Mouse (Mus musculus): ENCODE measurements around the gene Arhgef28. TPM values are rescaled to one million over a fixed set of nuclear protein-coding genes. Genes with fewer than 3 reads are reported as not detected.
"Not testable (repeated sequence)": the region's sequence is repeated elsewhere in the genome, so short reads cannot be mapped to it uniquely, and the experiment has no call there.

Gene Arhgef28
- polyA plus RNA-seq, 1 experiment from 2014 or later: 17.0 TPM

DNA sequence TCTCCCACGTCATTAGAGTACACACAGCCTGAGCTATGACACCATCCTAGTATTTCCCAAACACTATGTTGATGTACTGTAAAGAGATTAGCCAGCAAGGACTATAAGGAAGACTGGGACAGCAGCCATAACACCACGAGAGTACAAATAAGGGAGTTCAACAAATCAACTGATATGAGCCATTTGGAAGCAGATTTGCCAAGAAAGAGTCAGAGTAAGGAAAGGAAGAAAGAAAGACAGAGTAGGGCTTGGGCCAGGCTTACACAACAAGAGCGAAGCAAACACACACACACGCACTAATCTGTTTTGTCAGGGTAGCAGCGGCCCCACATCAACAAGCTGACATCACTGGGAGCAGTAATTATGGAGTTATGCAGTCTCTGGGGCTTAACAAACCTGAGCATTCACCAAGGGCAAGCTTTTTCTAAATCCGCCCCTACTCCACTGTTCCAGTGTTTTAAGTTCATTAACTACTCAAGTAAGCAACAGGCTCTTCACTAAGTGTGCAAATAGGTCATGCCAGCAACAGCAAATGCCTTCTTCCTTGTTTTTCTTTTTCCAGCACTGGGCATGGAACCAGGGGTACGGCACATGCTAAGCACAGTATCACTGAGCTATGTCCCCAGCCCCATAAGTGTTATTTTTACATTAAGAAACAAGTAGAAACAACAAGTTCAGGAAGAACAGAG lies 88.5 kb downstream of the Arhgef28 start:
- no peak overlapping the region for H3K4me3 ChIP-seq (ENCODE audit: low read depth, low read length)
- no peak overlapping the region for H3K9ac ChIP-seq (ENCODE audit: low read length)
- H3K36me3 ChIP-seq (ENCODE audit: control insufficient read depth, insufficient read depth, low read length): no peaks in the 10 kb centered on the region
- H3K4me1 ChIP-seq (ENCODE audit: control insufficient read depth, insufficient read depth, low read length): no peaks in the 10 kb centered on the region
- H3K9me3 ChIP-seq (ENCODE audit: control insufficient read depth, low read length): no peaks in the 10 kb centered on the region
- DNase-seq (ENCODE audit: low spot score) (no peak), ATAC-seq (ENCODE audit: insufficient number of reproducible peaks, low FRiP score, low TSS enrichment, low read depth) (no peak)
- WGBS: 84% methylated on average over 7 of the region's 7 CpGs
- H3K27ac ChIP-seq (replicated peaks; ENCODE audit: low read depth, low read length): no peak overlapping the region
- no peak overlapping the region for H3K4me2 ChIP-seq (ENCODE audit: low read depth, severe bottlenecking)
- no peaks in the 10 kb centered on the region for H3K27me3 ChIP-seq (ENCODE audit: control insufficient read depth, insufficient read depth, low read length)

- 68% methylated on average over 6 of the region's 6 CpGs for WGBS
- H3K4me1 ChIP-seq (ENCODE audit: control insufficient read depth, insufficient read depth, low read length): no peaks in the 10 kb centered on the region
- DNase-seq (ENCODE audit: low spot score) (no peak), ATAC-seq (ENCODE audit: insufficient number of reproducible peaks, low FRiP score, low TSS enrichment, low read depth) (no peak)
- no peaks in the 10 kb centered on the region for H3K9me3 ChIP-seq (ENCODE audit: control insufficient read depth, low read length)
- no peak overlapping the region for H3K27ac ChIP-seq (replicated peaks; ENCODE audit: low read depth, low read length)
- no peak overlapping the region for H3K4me3 ChIP-seq (ENCODE audit: low read depth, low read length)
- no peaks in the 10 kb centered on the region for H3K27me3 ChIP-seq (ENCODE audit: control insufficient read depth, insufficient read depth, low read length)
- H3K36me3 ChIP-seq (ENCODE audit: control insufficient read depth, insufficient read depth, low read length): no peaks in the 10 kb centered on the region
- no peak overlapping the region for H3K4me2 ChIP-seq (ENCODE audit: low read depth, severe bottlenecking)
- no peak overlapping the region for H3K9ac ChIP-seq (ENCODE audit: low read length)
Measured at GRCm38 (mm10) chr13:98115650-98116049, 90.6 kb downstream of the Arhgef28 start.

- DNase-seq (ENCODE audit: low spot score): no peak
- Histone ChIP-seq H3K9me3 (ENCODE audit: control insufficient read depth, low read length) (no peaks in the 10 kb centered on the region), H3K4me1 (ENCODE audit: control insufficient read depth, insufficient read depth, low read length) (no peaks in the 10 kb centered on the region), H3K9ac (ENCODE audit: low read length) (no peak overlapping the region), H3K36me3 (ENCODE audit: control insufficient read depth, insufficient read depth, low read length) (no peaks in the 10 kb centered on the region), H3K4me2 (ENCODE audit: low read depth, severe bottlenecking) (no peak overlapping the region), H3K27me3 (ENCODE audit: control insufficient read depth, insufficient read depth, low read length) (no peaks in the 10 kb centered on the region), H3K4me3 (ENCODE audit: low read depth, low read length) (no peak overlapping the region), H3K27ac (replicated peaks; ENCODE audit: low read depth, low read length) (no peak overlapping the region)
- no peak for ATAC-seq (ENCODE audit: insufficient number of reproducible peaks, low FRiP score, low TSS enrichment, low read depth)
- WGBS: 75% methylated on average over 4 of the region's 4 CpGs
Measured at GRCm38 (mm10) chr13:98115051-98115450, 91.2 kb downstream of the Arhgef28 start.

GRCm38 (mm10) chr13:98112812-98113503 lies 93.3 kb downstream of the Arhgef28 start:
- H3K27ac ChIP-seq (replicated peaks; ENCODE audit: low read depth, low read length): no peak overlapping the region
- H3K4me3 ChIP-seq (ENCODE audit: low read depth, low read length): no peak overlapping the region
- H3K9ac ChIP-seq (ENCODE audit: low read length): no peak overlapping the region
- 50% methylated on average over 7 of the region's 7 CpGs for WGBS
- H3K9me3 ChIP-seq (ENCODE audit: control insufficient read depth, low read length): no peaks in the 10 kb centered on the region
- H3K4me2 ChIP-seq (ENCODE audit: low read depth, severe bottlenecking): no peak overlapping the region
- DNase-seq (ENCODE audit: low spot score): no peak
- ATAC-seq (ENCODE audit: insufficient number of reproducible peaks, low FRiP score, low TSS enrichment, low read depth): no peak
- no peaks in the 10 kb centered on the region for H3K27me3 ChIP-seq (ENCODE audit: control insufficient read depth, insufficient read depth, low read length)
- no peaks in the 10 kb centered on the region for H3K36me3 ChIP-seq (ENCODE audit: control insufficient read depth, insufficient read depth, low read length)
- H3K4me1 ChIP-seq (ENCODE audit: control insufficient read depth, insufficient read depth, low read length): no peaks in the 10 kb centered on the region

DNA sequence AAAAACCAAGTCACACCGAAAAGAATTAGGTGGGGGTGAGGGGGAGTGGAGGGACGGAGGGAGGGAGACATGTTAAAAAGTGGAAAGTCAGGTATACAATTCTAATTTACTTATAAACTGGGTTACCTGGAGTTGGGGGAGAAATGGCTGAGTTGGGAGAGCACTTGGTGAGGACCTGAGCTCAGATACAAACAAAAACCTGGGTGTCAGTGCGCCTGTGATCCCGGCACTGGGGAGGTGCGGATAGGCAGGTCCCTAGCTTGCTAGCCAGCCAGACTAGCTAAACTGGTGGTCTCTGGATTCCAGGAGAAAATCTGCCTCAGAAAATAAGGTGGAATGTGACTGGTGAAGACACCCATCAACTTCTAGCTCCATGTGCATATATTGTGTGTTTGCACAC lies 94.7 kb downstream of the Arhgef28 start:
- Histone ChIP-seq H3K9me3 (ENCODE audit: control insufficient read depth, low read length) (no peaks in the 10 kb centered on the region), H3K4me3 (ENCODE audit: low read depth, low read length) (no peak overlapping the region), H3K4me2 (ENCODE audit: low read depth, severe bottlenecking) (no peak overlapping the region), H3K9ac (ENCODE audit: low read length) (no peak overlapping the region), H3K27me3 (ENCODE audit: control insufficient read depth, insufficient read depth, low read length) (no peaks in the 10 kb centered on the region), H3K4me1 (ENCODE audit: control insufficient read depth, insufficient read depth, low read length) (no peaks in the 10 kb centered on the region), H3K27ac (replicated peaks; ENCODE audit: low read depth, low read length) (no peak overlapping the region), H3K36me3 (ENCODE audit: control insufficient read depth, insufficient read depth, low read length) (no peaks in the 10 kb centered on the region)
- WGBS: 86% methylated on average over 5 of the region's 5 CpGs
- no peak for ATAC-seq (ENCODE audit: insufficient number of reproducible peaks, low FRiP score, low TSS enrichment, low read depth)
- no peak for DNase-seq (ENCODE audit: low spot score)

DNA sequence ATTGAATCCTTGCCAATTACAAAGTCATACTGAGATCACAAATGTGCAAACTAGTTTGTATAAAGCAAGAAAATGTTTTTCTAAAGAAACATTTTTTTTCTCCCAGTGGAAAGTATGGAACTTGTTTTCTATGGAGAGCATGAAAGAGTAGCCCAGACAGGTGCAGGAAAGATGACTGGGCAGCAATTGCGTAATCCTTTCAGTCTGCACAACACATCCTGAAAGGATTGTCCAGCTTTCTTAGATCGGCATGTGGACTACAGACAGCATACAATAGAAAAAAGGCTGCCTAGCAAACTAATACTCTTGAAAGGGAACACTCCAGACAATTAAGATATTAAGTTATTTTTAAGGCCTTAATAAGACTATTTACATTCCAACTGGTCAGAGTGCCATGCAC lies 95.2 kb downstream of the Arhgef28 start:
- DNase-seq (ENCODE audit: low spot score) (no peak), ATAC-seq (ENCODE audit: insufficient number of reproducible peaks, low FRiP score, low TSS enrichment, low read depth) (no peak)
- no peak overlapping the region for H3K27ac ChIP-seq (replicated peaks; ENCODE audit: low read depth, low read length)
- no peaks in the 10 kb centered on the region for H3K9me3 ChIP-seq (ENCODE audit: control insufficient read depth, low read length)
- 96% methylated on average over 2 of the region's 2 CpGs for WGBS
- H3K4me2 ChIP-seq (ENCODE audit: low read depth, severe bottlenecking): no peak overlapping the region
- H3K36me3 ChIP-seq (ENCODE audit: control insufficient read depth, insufficient read depth, low read length): no peaks in the 10 kb centered on the region
- no peak overlapping the region for H3K4me3 ChIP-seq (ENCODE audit: low read depth, low read length)
- no peaks in the 10 kb centered on the region for H3K27me3 ChIP-seq (ENCODE audit: control insufficient read depth, insufficient read depth, low read length)
- no peak overlapping the region for H3K9ac ChIP-seq (ENCODE audit: low read length)
- H3K4me1 ChIP-seq (ENCODE audit: control insufficient read depth, insufficient read depth, low read length): no peaks in the 10 kb centered on the region

DNA sequence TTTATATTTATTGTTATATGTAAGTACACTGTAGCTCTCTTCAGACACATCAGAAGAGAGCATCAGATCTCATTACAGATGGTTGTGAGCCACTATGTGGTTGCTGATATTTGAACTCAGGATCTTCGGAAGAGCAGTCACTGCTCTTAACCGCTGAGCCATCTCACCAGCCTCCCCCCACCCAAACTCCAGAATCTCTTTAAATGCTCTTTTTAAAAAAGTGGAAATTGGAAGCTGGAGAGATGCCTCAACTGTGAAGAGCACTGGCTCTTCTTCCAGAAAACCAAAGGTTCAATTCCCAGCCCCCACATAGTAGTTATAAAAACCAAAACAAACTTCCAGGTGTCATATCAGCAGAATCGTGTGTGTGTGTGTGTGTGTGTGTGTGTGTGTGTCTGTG lies 97.8 kb downstream of the Arhgef28 start:
- WGBS: 87% methylated on average over 3 of the region's 3 CpGs
- not testable (repeated sequence) for ATAC-seq (ENCODE audit: insufficient number of reproducible peaks, low FRiP score, low TSS enrichment, low read depth); H3K4me2 ChIP-seq (ENCODE audit: low read depth, severe bottlenecking); DNase-seq (ENCODE audit: low spot score); H3K9me3 ChIP-seq (ENCODE audit: control insufficient read depth, low read length); H3K4me3 ChIP-seq (ENCODE audit: low read depth, low read length); H3K4me1 ChIP-seq (ENCODE audit: control insufficient read depth, insufficient read depth, low read length); H3K27ac ChIP-seq (replicated peaks; ENCODE audit: low read depth, low read length); H3K27me3 ChIP-seq (ENCODE audit: control insufficient read depth, insufficient read depth, low read length); H3K9ac ChIP-seq (ENCODE audit: low read length); H3K36me3 ChIP-seq (ENCODE audit: control insufficient read depth, insufficient read depth, low read length)

DNA sequence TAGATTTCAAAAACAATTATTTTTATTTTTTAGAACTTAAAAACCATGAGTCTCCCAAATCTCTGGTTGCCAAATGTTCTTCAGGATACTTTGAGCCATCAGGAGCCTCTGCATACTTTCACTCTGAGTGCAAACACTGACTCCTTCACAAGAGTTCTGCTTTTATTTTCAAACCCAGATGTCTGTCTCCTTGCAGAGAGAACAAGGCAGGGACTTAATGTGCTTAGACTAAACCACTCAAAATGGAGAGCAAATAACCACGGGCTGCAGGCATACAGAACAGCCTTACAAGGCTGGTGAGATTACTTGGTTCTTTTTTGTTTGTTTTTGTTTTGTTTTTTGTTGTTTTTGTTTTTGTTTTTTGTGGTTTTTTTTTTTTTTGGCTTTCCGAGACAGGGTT lies 98.6 kb downstream of the Arhgef28 start:
- H3K27ac ChIP-seq (replicated peaks; ENCODE audit: low read depth, low read length): no peak overlapping the region
- H3K9ac ChIP-seq (ENCODE audit: low read length): no peak overlapping the region
- H3K27me3 ChIP-seq (ENCODE audit: control insufficient read depth, insufficient read depth, low read length): no peaks in the 10 kb centered on the region
- H3K4me3 ChIP-seq (ENCODE audit: low read depth, low read length): no peak overlapping the region
- WGBS: 81% methylated on average over 2 of the region's 2 CpGs
- no peak for DNase-seq (ENCODE audit: low spot score)
- no peak overlapping the region for H3K4me2 ChIP-seq (ENCODE audit: low read depth, severe bottlenecking)
- H3K4me1 ChIP-seq (ENCODE audit: control insufficient read depth, insufficient read depth, low read length): no peaks in the 10 kb centered on the region
- no peak for ATAC-seq (ENCODE audit: insufficient number of reproducible peaks, low FRiP score, low TSS enrichment, low read depth)
- no peaks in the 10 kb centered on the region for H3K9me3 ChIP-seq (ENCODE audit: control insufficient read depth, low read length)
- H3K36me3 ChIP-seq (ENCODE audit: control insufficient read depth, insufficient read depth, low read length): no peaks in the 10 kb centered on the region

Data from limb, embryonic 11.5 days (tissue).